Mouse (Mus musculus) limb, embryonic 11.5 days (tissue): ENCODE data around the gene Marc2. TPM values are rescaled to one million over a fixed set of nuclear protein-coding genes. Genes with fewer than 3 reads are reported as not detected.
A peak's percentile ranks its signal among the peaks of the same experiment; 100 is the strongest.

Source experiments
- ATAC-seq: fragments of 200-750 bp; cut with Nextera tagmentation; 2 replicates; pipeline ENCODE4 v1.8.0; 2017; ENCODE audit warnings: low read depth; ENCODE audit not compliant: insufficient number of reproducible peaks, low FRiP score, low TSS enrichment
- DNase-seq: peaks from one replicate; pipeline ENCODE4 v3.0.0-alpha.2; 2015; ENCODE audit warnings: low spot score
- H3K27ac ChIP-seq: fragments of 300-500 bp; sonication (generic); replicated peaks from 2 replicates; pipeline ENCODE4 v1.5.1; 2014; ENCODE audit warnings: low read depth, mild to moderate bottlenecking, low read length
- H3K27me3 ChIP-seq: fragments of 300-500 bp; sonication (generic); 2 replicates; pipeline ENCODE4 v1.6.1; 2014; ENCODE audit warnings: mild to moderate bottlenecking, low read length, mixed read lengths; ENCODE audit not compliant: control insufficient read depth, insufficient read depth
- H3K36me3 ChIP-seq: fragments of 300-500 bp; sonication (generic); 2 replicates; pipeline ENCODE4 v1.6.1; 2014; ENCODE audit warnings: mild to moderate bottlenecking, low read length, moderate library complexity, mixed read lengths; ENCODE audit not compliant: control insufficient read depth, insufficient read depth
- H3K4me1 ChIP-seq: fragments of 300-500 bp; sonication (generic); 2 replicates; pipeline ENCODE4 v1.6.1; 2014; ENCODE audit warnings: low read length, mixed read lengths; ENCODE audit not compliant: control insufficient read depth, insufficient read depth
- H3K4me2 ChIP-seq: fragments of 300-500 bp; sonication (generic); 2 replicates; pipeline ENCODE4 v1.6.1; 2014; ENCODE audit warnings: low read depth, mild to moderate bottlenecking, moderate library complexity; ENCODE audit not compliant: severe bottlenecking
- H3K4me3 ChIP-seq: fragments of 300-500 bp; sonication (generic); 2 replicates; pipeline ENCODE4 v1.5.1; 2014; ENCODE audit warnings: low read depth, low read length
- H3K9ac ChIP-seq: fragments of 300-500 bp; sonication (generic); 2 replicates; pipeline ENCODE4 v1.6.1; 2014; ENCODE audit warnings: mild to moderate bottlenecking, low read length
- H3K9me3 ChIP-seq: fragments of 300-500 bp; sonication (generic); 2 replicates; pipeline ENCODE4 v1.6.1; 2016; ENCODE audit warnings: low read length; ENCODE audit not compliant: control insufficient read depth
- WGBS: fragments of 180-500 bp; shearing (Covaris S2); extraction: QIAGEN DNeasy Blood & Tissue Kit; methylation state at CpG from one replicate; pipeline ENCODE4 v1.1.7; 2014; 5-methylcytosine and 5-hydroxymethylcytosine counted together
- polyA plus RNA-seq: library from polyadenylated mRNA; unstranded; fragments of >200 nt; fragmentation: Nextera tagmentation; extraction: Ambion mirVana; gene quantifications from 2 replicates; pipeline ENCODE4 v1.2.1, GENCODE M21; 2014

The Marc2 gene
- polyA plus RNA-seq, 1 experiment from 2014 or later: 110 TPM

DNA sequence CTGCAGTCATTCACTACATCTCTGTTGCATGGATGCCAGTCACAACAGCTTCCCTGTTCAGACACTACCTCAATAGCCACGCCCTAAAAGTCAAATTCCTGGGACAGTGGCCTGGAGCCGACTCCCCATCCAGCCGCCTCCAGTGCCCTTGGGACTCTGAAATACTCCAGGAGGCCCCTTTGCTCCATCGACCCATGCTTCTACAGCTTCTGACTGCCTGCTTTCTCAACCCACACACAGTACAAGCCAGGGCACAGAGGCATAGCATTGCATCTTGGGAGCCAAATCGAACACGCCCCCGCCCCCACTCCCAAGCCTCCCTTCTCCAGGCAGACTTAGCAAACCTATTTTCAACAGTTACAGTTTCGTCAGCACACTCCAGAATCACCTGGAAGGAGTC, 16.4 kb downstream of the Marc2 start:
- no peaks in the 10 kb centered on the region for H3K27me3 ChIP-seq
- H3K9ac ChIP-seq: no peak overlapping the region
- H3K9me3 ChIP-seq: no peaks in the 10 kb centered on the region
- H3K36me3 ChIP-seq: peaks cover 11% of the 10 kb centered on the region; the same call in 1 of the 2 replicates
- H3K27ac ChIP-seq: no peak overlapping the region
- ATAC-seq (no peak), DNase-seq (no peak)
- WGBS: 91% methylated on average over 8 of the region's 8 CpGs
- no peaks in the 10 kb centered on the region for H3K4me1 ChIP-seq
- H3K4me3 ChIP-seq: no peak overlapping the region
- H3K4me2 ChIP-seq: no peak overlapping the region

DNA sequence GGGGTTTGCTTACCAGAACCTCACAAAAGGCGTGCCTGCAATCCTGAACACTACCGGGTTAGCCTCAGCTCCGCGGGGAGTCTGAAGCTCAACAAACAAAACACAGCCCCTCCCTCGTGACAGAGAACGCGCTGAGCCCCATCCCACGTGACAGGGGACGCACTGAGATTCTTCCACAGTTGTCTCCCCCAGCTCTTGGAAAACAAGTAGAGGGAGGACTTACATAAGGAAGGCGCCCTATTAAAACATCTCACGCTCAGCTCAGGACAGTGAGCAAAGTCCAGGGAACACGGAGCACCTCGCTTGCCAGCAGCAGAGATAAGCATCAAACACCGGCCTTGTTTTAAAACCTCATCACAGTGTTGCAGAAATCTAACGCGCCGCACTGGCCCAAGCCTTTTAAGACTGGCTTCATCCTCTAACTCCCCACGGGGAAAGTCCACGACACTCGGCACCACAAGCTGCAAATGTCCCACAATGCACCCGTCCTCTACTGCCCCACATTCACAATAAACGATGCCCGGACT, 19.0 kb downstream of the Marc2 start:
- H3K9ac ChIP-seq: peak overlapping the region; percentile 14; the same call in 1 of the 2 replicates
- no peak overlapping the region for H3K4me3 ChIP-seq
- no peaks in the 10 kb centered on the region; the same call in 1 of the 2 replicates for H3K4me1 ChIP-seq
- ATAC-seq: no peak
- peak overlapping the region; percentile 7; the same call in 1 of the 2 replicates for H3K4me2 ChIP-seq
- no peaks in the 10 kb centered on the region for H3K9me3 ChIP-seq
- H3K36me3 ChIP-seq: peaks cover 7% of the 10 kb centered on the region; the same call in 1 of the 2 replicates
- H3K27me3 ChIP-seq: no peaks in the 10 kb centered on the region
- no peak for DNase-seq
- no peak overlapping the region for H3K27ac ChIP-seq
- 33% methylated on average over 23 of the region's 23 CpGs for WGBS

DNA sequence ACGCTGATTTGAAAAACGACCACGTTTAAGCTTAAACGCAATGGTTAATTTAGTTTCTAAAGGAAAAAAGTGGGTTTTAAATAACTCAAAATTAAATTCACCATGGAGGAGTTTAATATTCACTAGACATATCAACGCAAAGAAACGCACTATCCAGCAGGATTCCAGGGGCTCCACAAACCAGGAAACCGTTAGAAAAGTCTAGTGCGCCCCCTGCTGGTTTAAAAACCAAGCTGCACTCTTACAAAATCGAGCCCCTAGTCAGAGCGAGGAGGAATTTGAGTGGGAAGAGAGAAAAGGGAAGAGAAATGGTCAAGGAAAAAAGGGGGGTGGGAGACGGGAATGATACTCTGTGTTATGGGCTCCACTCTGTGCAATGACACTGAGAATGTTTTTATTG, 21.2 kb downstream of the Marc2 start:
- H3K4me2 ChIP-seq: no peak overlapping the region
- no peak for ATAC-seq

DNA sequence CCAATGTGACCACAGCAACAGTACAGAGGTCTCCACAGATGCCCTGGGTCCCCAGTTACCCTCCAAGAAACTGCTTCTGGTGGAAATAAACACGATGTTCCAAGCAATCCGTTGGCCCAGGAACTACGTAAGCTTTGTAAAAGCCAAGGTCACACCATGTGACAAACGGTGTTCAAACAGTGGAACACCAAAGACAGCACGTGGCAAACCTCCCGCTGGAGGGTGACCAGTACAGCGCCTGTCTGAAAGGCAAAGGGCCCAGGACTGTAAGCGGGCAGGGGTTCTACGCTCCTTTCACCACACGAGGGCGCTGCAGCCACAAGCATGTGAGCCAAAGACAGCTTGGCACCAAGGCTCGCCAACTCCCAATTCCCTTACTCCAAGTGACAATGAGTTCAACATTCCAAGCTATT, 21.8 kb downstream of the Marc2 start:
- no peak overlapping the region for H3K9ac ChIP-seq
- no peak overlapping the region for H3K4me3 ChIP-seq
- 5% methylated on average over 12 of the region's 12 CpGs for WGBS
- no peaks in the 10 kb centered on the region for H3K9me3 ChIP-seq
- H3K36me3 ChIP-seq: no peaks in the 10 kb centered on the region; the same call in 1 of the 2 replicates
- no peak overlapping the region for H3K4me2 ChIP-seq
- H3K4me1 ChIP-seq: no peaks in the 10 kb centered on the region; the same call in 1 of the 2 replicates
- no peak overlapping the region for H3K27ac ChIP-seq
- H3K27me3 ChIP-seq: no peaks in the 10 kb centered on the region
- DNase-seq (peak; percentile 95), ATAC-seq (peak; percentile 55; the same call in 1 of the 2 replicates)

More for the DNA sequence above, 21.2 kb downstream of the Marc2 start:
- DNase-seq: peak; percentile 72
- H3K27me3 ChIP-seq: no peaks in the 10 kb centered on the region
- H3K9ac ChIP-seq: no peak overlapping the region
- H3K27ac ChIP-seq: no peak overlapping the region
- no peaks in the 10 kb centered on the region; the same call in 1 of the 2 replicates for H3K4me1 ChIP-seq
- H3K4me3 ChIP-seq: no peak overlapping the region
- no peaks in the 10 kb centered on the region for H3K9me3 ChIP-seq
- H3K36me3 ChIP-seq: peaks cover 2% of the 10 kb centered on the region; the same call in 1 of the 2 replicates
- 26% methylated on average over 11 of the region's 11 CpGs for WGBS

DNA sequence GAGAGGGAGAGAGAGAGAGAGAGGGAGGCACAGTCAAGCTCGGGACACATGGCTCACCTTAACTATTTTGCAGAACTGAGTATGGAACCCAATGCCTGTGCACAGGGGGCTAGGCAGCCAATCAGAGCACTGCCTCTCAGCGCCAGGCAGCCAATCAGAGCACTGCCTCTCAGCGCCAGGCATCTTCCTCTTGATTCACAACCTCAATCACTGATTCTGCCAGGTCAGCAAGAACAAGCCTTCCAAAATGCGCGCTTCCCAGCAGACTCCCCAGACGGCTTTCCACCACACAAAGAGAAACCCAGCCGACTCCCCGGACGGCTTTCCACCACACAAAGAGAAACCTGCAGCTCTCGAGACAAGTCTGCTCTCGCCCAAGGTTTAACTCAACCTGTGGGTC, 23.6 kb downstream of the Marc2 start:
- ATAC-seq (peak; percentile 79; the same call in 1 of the 2 replicates), DNase-seq (peak; percentile 59)
- Histone ChIP-seq H3K9ac (no peak overlapping the region), H3K9me3 (no peaks in the 10 kb centered on the region), H3K4me1 (no peaks in the 10 kb centered on the region; the same call in 1 of the 2 replicates), H3K4me3 (no peak overlapping the region), H3K27ac (no peak overlapping the region), H3K4me2 (peak overlapping the region; percentile 36; the same call in 1 of the 2 replicates), H3K36me3 (peaks cover 2% of the 10 kb centered on the region), H3K27me3 (no peaks in the 10 kb centered on the region)
- 11% methylated on average over 11 of the region's 11 CpGs for WGBS

DNA sequence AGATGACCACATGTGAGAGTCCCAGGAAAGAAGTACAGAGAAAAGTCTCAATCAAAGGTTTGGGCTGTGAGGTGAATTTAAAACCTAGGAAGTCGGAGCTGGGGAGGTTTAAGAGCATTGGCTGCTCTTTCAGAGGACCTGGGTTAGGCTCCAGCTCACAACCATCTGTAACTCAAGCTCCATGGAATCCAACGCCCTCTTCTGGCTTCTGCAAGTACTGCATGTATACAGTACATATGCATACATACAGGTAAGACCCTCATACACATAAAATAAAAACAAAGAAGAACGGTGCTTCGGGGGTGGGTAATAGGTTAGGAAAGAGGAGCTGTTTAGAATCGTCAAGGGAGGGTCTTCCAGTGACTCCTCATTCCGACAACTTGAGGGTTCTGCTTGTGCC, 28.5 kb downstream of the Marc2 start:
- H3K9me3 ChIP-seq: no peaks in the 10 kb centered on the region
- H3K4me3 ChIP-seq: no peak overlapping the region
- H3K9ac ChIP-seq: no peak overlapping the region
- H3K27ac ChIP-seq: no peak overlapping the region
- H3K4me1 ChIP-seq: no peaks in the 10 kb centered on the region
- no peak for DNase-seq
- WGBS: 83% methylated on average over 6 of the region's 6 CpGs
- ATAC-seq: no peak
- no peaks in the 10 kb centered on the region for H3K27me3 ChIP-seq
- H3K4me2 ChIP-seq: no peak overlapping the region
- peaks cover 2% of the 10 kb centered on the region for H3K36me3 ChIP-seq

DNA sequence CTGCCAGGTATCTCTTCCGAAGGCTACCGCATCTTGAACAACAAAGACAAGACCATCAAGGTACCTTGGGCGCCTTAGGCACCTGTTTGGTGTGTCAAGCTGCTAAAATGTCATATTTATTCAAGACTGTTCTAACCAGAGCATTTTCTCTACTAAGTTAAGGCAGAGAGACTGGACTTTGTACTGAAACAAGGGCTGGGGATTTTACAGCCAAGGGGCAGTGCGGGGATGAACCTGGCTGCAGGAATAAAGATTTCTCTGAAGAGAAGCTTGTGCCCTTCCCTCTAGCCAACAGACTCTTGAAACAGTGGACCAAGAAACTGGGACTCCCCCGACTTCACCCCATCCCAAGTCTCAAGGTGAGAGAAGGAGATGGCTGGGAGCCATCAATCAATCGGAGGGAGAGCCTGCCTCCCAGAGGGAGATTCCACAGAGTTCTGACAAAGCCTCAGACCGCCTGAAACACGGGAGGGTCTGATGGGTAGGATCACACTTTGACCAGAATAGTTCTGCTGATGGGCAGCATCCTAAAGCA, 34.5 kb downstream of the Marc2 start:
- H3K4me3 ChIP-seq: no peak overlapping the region
- no peaks in the 10 kb centered on the region for H3K9me3 ChIP-seq
- 57% methylated on average over 8 of the region's 8 CpGs for WGBS
- H3K27ac ChIP-seq: no peak overlapping the region
- no peak overlapping the region for H3K4me2 ChIP-seq
- H3K4me1 ChIP-seq: peaks cover 7% of the 10 kb centered on the region; the same call in 1 of the 2 replicates
- no peak overlapping the region for H3K9ac ChIP-seq
- peaks cover 18% of the 10 kb centered on the region for H3K27me3 ChIP-seq
- DNase-seq: no peak
- no peaks in the 10 kb centered on the region for H3K36me3 ChIP-seq
- no peak for ATAC-seq

DNA sequence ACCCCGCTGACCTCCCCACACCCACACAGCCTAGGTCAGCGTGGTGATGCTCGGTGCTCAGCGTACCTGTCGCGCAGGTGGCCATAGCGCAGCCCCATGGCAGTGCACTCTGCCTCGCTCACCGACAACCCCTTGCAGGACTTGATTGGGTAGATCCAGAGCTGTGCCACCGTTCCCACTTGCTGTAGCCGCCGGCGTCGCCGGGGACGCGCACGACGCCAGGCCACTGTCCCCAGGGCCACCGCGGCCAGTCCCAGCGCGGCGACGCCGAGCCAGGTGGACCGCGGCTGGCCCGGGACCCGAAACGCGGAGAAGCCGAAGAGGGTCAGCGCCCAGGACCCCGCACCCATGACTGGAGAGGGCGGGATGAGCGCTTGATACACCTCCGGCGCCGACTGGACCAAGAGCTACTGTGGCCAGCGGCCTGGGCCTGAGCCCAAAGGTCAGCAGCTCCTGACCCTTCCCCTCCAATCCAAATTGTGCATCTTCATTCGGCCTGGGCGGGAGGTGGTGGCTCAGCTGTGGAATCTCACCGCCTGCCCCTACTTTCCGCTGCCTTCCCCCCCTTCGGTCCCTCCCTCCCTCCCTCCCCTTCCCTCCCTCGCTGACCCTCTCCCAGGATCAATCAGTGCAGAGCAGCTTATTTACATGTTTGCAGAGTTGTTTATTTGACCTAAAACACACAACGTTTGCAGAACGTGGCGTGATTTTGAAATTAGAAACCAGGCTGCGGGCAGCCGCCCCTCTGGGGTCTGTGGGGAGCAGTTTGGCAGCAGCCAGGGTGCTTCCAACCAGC, 35.3 kb downstream of the Marc2 start, which contains the start of gene Marc1:
Gene Marc1 (minus strand): TSS at position 534 of the 796 bp plus-strand sequence.
- H3K4me3 ChIP-seq: peak within 1 kb of the TSS; percentile 27
- H3K36me3 ChIP-seq: no peaks in the 10 kb centered on the region
- H3K9me3 ChIP-seq: no peaks in the 10 kb centered on the region
- no peak within 1 kb of the TSS for H3K27ac ChIP-seq
- peak within 1 kb of the TSS; percentile 67 for H3K4me2 ChIP-seq
- WGBS: 5% methylated on average over 52 of the region's 52 CpGs
- peaks cover 18% of the 10 kb centered on the region for H3K27me3 ChIP-seq
- ATAC-seq (peak; percentile 51; the same call in 1 of the 2 replicates), DNase-seq (peak; percentile 36)
- peaks cover 7% of the 10 kb centered on the region; the same call in 1 of the 2 replicates for H3K4me1 ChIP-seq
- H3K9ac ChIP-seq: peak within 1 kb of the TSS; percentile 17; the same call in 1 of the 2 replicates
